Mouse (Mus musculus) testis, adult 2 months (tissue): ENCODE measurements around the gene Ldlrad1. TPM values are rescaled to one million over a fixed set of nuclear protein-coding genes. Genes with fewer than 3 reads are reported as not detected.

Source experiments
- H3K27ac ChIP-seq: fragments of 200-500 bp; 2 replicates; pipeline ENCODE4 v1.5.1; 2012; ENCODE audit warnings: low read depth, low read length; ENCODE audit not compliant: control insufficient read depth, insufficient read depth
- H3K27me3 ChIP-seq: fragments of 200-500 bp; 2 replicates; pipeline ENCODE4 v1.6.1; 2012; ENCODE audit warnings: mild to moderate bottlenecking, low read length, moderate library complexity; ENCODE audit not compliant: control insufficient read depth, insufficient read depth
- H3K36me3 ChIP-seq: fragments of 200-500 bp; 2 replicates; pipeline ENCODE4 v1.6.1; 2012; ENCODE audit warnings: mild to moderate bottlenecking, low read length; ENCODE audit not compliant: control insufficient read depth, insufficient read depth
- H3K4me1 ChIP-seq: fragments of 200-500 bp; 2 replicates; pipeline ENCODE4 v1.6.1; 2012; ENCODE audit warnings: low read length; ENCODE audit not compliant: control insufficient read depth, insufficient read depth
- H3K4me3 ChIP-seq: fragments of 200-500 bp; 2 replicates; pipeline ENCODE4 v1.5.1; 2012; ENCODE audit warnings: low read depth, mild to moderate bottlenecking, low read length, moderate library complexity, mixed read lengths; ENCODE audit not compliant: control insufficient read depth
- CTCF ChIP-seq: fragments of 200-500 bp; IDR thresholded peaks from 2 replicates; pipeline ENCODE4 v1.5.1; 2012; ENCODE audit warnings: low read depth, mild to moderate bottlenecking, inconsistent platforms, low read length, moderate library complexity; ENCODE audit not compliant: control insufficient read depth, insufficient read depth, insufficient replicate concordance
- POLR2A ChIP-seq: fragments of 200-500 bp; IDR thresholded peaks from 2 replicates; pipeline ENCODE4 v1.6.1; 2012; ENCODE audit warnings: low read depth, mild to moderate bottlenecking, inconsistent platforms, low read length, moderate library complexity; ENCODE audit not compliant: control insufficient read depth
- polyA plus RNA-seq: library from polyadenylated mRNA; depleted of rRNA; stranded (reverse); fragments of >200 nt; gene quantifications from 2 replicates; pipeline ENCODE4 v1.2.3, GENCODE M21; 2012; rRNA removed

Gene Ldlrad1
- polyA plus RNA-seq, 1 experiment, result 0.41 TPM

- no peak for TF ChIP-seq POLR2A
- TF ChIP-seq CTCF, result no peak
- no peaks in the 10 kb centered on the region for H3K27me3 ChIP-seq
- no peaks in the 10 kb centered on the region for H3K36me3 ChIP-seq
- H3K27ac ChIP-seq, result no peak overlapping the region
- no peak overlapping the region for H3K4me3 ChIP-seq
- peaks cover 7% of the 10 kb centered on the region for H3K4me1 ChIP-seq
These were observed 39.1 kb downstream of the Ldlrad1 start for GRCm38 (mm10) chr4:107248061-107248460.

- no peak overlapping the region for H3K27ac ChIP-seq
- peaks cover 10% of the 10 kb centered on the region for H3K4me1 ChIP-seq
- no peak overlapping the region for H3K4me3 ChIP-seq
- no peaks in the 10 kb centered on the region for H3K27me3 ChIP-seq
- no peaks in the 10 kb centered on the region for H3K36me3 ChIP-seq
- no peak for TF ChIP-seq POLR2A
- TF ChIP-seq CTCF, result no peak
These were observed 40.5 kb downstream of the Ldlrad1 start for GRCm38 (mm10) chr4:107249471-107249870.

GRCm38 (mm10) chr4:107250494-107250893, 41.5 kb downstream of the Ldlrad1 start:
- Histone ChIP-seq H3K4me1 (peaks cover 10% of the 10 kb centered on the region), H3K27me3 (no peaks in the 10 kb centered on the region), H3K27ac (no peak overlapping the region), H3K4me3 (no peak overlapping the region), H3K36me3 (no peaks in the 10 kb centered on the region)
- TF ChIP-seq POLR2A (no peak), CTCF (no peak)

GRCm38 (mm10) chr4:107252522-107252921, 43.5 kb downstream of the Ldlrad1 start:
- H3K27ac ChIP-seq, result peak overlapping the region; percentile 93
- H3K4me3 ChIP-seq, result peak overlapping the region; percentile 97
- H3K36me3 ChIP-seq, result no peaks in the 10 kb centered on the region
- peaks cover 10% of the 10 kb centered on the region for H3K4me1 ChIP-seq
- no peaks in the 10 kb centered on the region for H3K27me3 ChIP-seq
- TF ChIP-seq CTCF (no peak), POLR2A (no peak)

- no peaks in the 10 kb centered on the region for H3K27me3 ChIP-seq
- H3K4me3 ChIP-seq, result peak within 1 kb of the TSS; percentile 97
- H3K4me1 ChIP-seq, result peaks cover 10% of the 10 kb centered on the region
- no peaks in the 10 kb centered on the region for H3K36me3 ChIP-seq
- peak within 1 kb of the TSS; percentile 93 for H3K27ac ChIP-seq
- TF ChIP-seq POLR2A (peak; percentile 60; the same call in 1 of the 2 replicates), CTCF (no peak)
These were observed 44.4 kb downstream of the Ldlrad1 start, which contains the start of the genes Lrrc42 and Hspb11 for GRCm38 (mm10) chr4:107253125-107254091. Gene Lrrc42 (minus strand): TSS chr4:107253532. Gene Hspb11 (plus strand): TSS chr4:107253593.

GRCm38 (mm10) chr4:107254414-107254813, 45.4 kb downstream of the Ldlrad1 start:
- H3K27me3 ChIP-seq, result no peaks in the 10 kb centered on the region
- no peak for TF ChIP-seq POLR2A
- TF ChIP-seq CTCF, result no peak
- H3K4me1 ChIP-seq, result peaks cover 10% of the 10 kb centered on the region
- no peaks in the 10 kb centered on the region for H3K36me3 ChIP-seq
- H3K27ac ChIP-seq, result peak overlapping the region; percentile 71; the same call in 1 of the 2 replicates
- peak overlapping the region; percentile 93 for H3K4me3 ChIP-seq

- H3K36me3 ChIP-seq, result no peaks in the 10 kb centered on the region
- H3K4me1 ChIP-seq, result no peaks in the 10 kb centered on the region
- H3K4me3 ChIP-seq, result no peak overlapping the region
- TF ChIP-seq CTCF (no peak), POLR2A (no peak)
- H3K27me3 ChIP-seq, result no peaks in the 10 kb centered on the region
- no peak overlapping the region for H3K27ac ChIP-seq
These were observed 51.0 kb downstream of the Ldlrad1 start for GRCm38 (mm10) chr4:107260001-107260400.

Other genes starting within 250 kb of the Ldlrad1 start
- 73.8 and 74.4 TPM in 2 replicates for gene Mrpl37, start 142.3 kb upstream of the Ldlrad1 start, polyA plus RNA-seq
- 5.7 and 7.2 TPM in 2 replicates for gene Cyb5rl, start 142.2 kb upstream of the Ldlrad1 start, polyA plus RNA-seq
- not detected in 2 replicates for gene Cdcp2, start 112.3 kb upstream of the Ldlrad1 start, polyA plus RNA-seq
- gene Tmem59, start 30.8 kb upstream of the Ldlrad1 start, polyA plus RNA-seq, result 77.0 and 92.8 TPM in 2 replicates
- gene Tceanc2, start 30.1 kb upstream of the Ldlrad1 start, polyA plus RNA-seq, result 11.0 and 15.9 TPM in 2 replicates
- 23.0 and 28.6 TPM in 2 replicates for gene Lrrc42, start 44.4 kb downstream of the Ldlrad1 start, polyA plus RNA-seq
- 8.8 and 11.9 TPM in 2 replicates for gene Hspb11, start 44.4 kb downstream of the Ldlrad1 start, polyA plus RNA-seq
- gene Dio1, start 98.0 kb downstream of the Ldlrad1 start, polyA plus RNA-seq, result 0.12 TPM in 1 of 2 replicates, not detected in the other
- 48.8 and 52.5 TPM in 2 replicates for gene Yipf1, start 105.2 kb downstream of the Ldlrad1 start, polyA plus RNA-seq
- 18.9 and 20.5 TPM in 2 replicates for gene Ndc1, start 158.6 kb downstream of the Ldlrad1 start, polyA plus RNA-seq
- gene Glis1, start 225.4 kb downstream of the Ldlrad1 start, polyA plus RNA-seq, result 2.6 and 2.8 TPM in 2 replicates